Mouse (Mus musculus): ENCODE results near the gene Rara. TPM values are rescaled to one million over a fixed set of nuclear protein-coding genes. Genes with fewer than 3 reads are reported as not detected.

The Rara gene
- polyA plus RNA-seq, 1 experiment from 2014 or later: 9.7 TPM

DNA sequence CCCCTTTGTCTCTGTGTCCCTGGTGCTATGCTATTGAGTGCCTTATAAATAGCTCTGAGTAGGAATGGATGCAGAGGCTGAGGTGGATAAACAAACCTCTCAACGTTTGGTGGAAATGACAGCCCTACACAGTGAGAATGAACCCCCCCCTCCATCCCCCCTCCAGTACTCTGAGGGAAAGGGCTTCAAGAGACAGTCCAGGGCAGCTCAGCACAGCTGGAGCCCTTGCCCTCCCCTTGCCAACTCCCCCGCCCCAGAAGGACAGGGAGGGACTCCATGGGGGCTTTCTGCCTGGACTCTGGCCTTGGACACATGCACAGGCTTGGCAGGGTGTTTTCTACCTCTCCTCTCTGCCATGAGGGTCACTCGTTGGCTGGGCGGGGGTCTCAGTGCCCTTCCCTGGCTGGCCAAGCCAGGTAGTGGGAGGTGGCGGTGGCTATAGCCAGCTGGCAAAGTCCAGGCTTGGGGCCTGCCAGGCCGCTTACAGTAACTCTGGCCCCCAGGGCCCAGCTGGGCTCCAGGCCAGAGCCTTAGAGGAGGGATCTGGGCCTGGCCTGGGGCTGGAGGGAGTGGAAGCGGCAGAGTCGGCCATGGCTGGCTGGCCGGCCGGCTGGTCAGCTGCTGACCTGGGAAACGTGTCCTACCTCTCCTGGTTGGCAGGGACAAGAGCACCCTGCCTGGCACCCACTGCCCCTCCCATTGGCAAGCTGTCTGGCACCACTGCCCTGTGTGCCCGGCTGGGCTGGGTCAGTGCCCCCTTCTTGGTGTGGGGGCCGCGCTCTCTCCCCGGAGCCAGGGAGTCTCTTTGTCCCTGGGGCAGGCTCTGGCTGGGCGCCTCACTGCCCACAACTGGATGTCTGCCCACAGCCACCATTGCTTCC, 23.6 kb downstream of the Rara start:
- H3K27ac ChIP-seq: peak overlapping the region; percentile 63
- peaks cover 41% of the 10 kb centered on the region for H3K4me1 ChIP-seq
- H3K27me3 ChIP-seq (replicated peaks): no peaks in the 10 kb centered on the region
- ATAC-seq (replicated peaks): peak; percentile 49
- WGBS: 51% methylated on average over 16 of the region's 16 CpGs
- H3K9me3 ChIP-seq: no peaks in the 10 kb centered on the region
- no peak overlapping the region for H3K9ac ChIP-seq
- no peaks in the 10 kb centered on the region for H3K36me3 ChIP-seq (replicated peaks)
- H3K4me3 ChIP-seq: no peak overlapping the region
- H3K4me2 ChIP-seq: peak overlapping the region; percentile 10; the same call in 1 of the 2 replicates

DNA sequence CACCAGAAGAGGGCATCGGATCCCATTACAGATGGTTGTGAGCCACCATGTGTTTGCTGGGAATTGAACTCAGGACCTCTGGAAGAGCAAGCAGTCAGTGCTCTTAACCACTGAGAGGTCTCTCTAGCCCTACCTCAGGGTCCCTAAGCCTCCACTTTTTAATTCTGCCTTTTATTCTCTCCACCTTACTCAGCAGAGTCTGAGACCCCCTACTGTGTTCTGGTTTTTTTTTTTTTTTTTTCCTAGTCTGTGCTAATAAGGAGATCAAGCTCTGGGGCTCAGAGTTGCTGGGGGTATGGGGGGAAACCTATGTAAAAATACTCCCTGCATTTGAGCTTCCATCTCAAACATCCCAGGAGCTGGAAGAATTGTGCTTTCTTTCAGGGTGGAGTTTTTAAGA, 24.5 kb downstream of the Rara start:
- H3K27ac ChIP-seq: no peak overlapping the region
- WGBS: 83% methylated on average over 1 of the region's 1 CpGs
- H3K9ac ChIP-seq: no peak overlapping the region
- no peak overlapping the region for H3K4me3 ChIP-seq
- no peaks in the 10 kb centered on the region for H3K9me3 ChIP-seq
- peaks cover 41% of the 10 kb centered on the region for H3K4me1 ChIP-seq
- no peaks in the 10 kb centered on the region for H3K27me3 ChIP-seq (replicated peaks)
- ATAC-seq (replicated peaks): no peak
- H3K4me2 ChIP-seq: no peak overlapping the region
- H3K36me3 ChIP-seq (replicated peaks): no peaks in the 10 kb centered on the region

DNA sequence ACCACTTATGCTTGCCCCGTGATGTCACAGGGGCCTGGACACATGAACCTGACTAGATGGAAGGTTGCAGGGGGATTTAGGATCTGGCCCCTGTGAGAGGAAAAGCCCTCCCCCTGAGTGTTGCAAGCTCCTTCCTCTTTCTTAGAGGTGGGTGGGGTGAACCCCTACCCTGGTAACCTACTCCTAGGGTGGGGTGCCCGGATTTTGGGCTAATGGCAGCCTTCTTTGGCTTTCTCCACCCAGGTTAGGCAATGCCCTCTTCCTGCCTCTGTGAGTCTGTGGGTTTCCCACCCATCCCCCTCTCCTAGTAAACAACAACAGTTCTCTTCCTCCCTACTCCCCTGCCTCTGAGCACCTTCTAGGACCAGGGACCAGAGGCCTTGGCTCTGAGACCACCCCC, 25.1 kb downstream of the Rara start:
- no peaks in the 10 kb centered on the region for H3K36me3 ChIP-seq (replicated peaks)
- no peaks in the 10 kb centered on the region for H3K9me3 ChIP-seq
- 64% methylated on average over 2 of the region's 2 CpGs for WGBS
- no peak overlapping the region for H3K4me2 ChIP-seq
- no peak overlapping the region for H3K9ac ChIP-seq
- no peak overlapping the region for H3K27ac ChIP-seq
- H3K4me1 ChIP-seq: peaks cover 41% of the 10 kb centered on the region
- H3K4me3 ChIP-seq: no peak overlapping the region
- H3K27me3 ChIP-seq (replicated peaks): no peaks in the 10 kb centered on the region
- no peak for ATAC-seq (replicated peaks)

DNA sequence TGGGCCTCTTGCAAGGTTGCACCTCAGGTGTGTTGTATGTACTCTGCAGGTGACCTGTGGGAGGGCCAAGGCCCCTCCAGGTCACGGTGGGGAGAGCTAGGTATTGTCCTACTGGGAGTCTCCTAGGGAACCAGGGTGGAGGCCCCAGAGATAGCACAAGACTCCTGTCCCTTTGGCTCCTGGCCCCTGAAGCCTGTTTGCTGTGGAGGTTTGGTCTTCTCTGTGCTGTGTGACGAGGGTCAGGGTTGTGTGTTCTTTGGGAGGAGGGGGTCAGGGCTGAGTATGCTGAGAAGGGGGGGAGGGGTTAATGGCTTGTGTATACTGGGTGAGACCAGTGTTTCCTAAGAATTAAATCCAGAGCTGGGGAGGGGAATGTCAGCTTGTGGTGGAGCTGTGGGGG, 25.7 kb downstream of the Rara start:
- 24% methylated on average over 2 of the region's 2 CpGs for WGBS
- H3K9me3 ChIP-seq: no peaks in the 10 kb centered on the region
- H3K27me3 ChIP-seq (replicated peaks): no peaks in the 10 kb centered on the region

DNA sequence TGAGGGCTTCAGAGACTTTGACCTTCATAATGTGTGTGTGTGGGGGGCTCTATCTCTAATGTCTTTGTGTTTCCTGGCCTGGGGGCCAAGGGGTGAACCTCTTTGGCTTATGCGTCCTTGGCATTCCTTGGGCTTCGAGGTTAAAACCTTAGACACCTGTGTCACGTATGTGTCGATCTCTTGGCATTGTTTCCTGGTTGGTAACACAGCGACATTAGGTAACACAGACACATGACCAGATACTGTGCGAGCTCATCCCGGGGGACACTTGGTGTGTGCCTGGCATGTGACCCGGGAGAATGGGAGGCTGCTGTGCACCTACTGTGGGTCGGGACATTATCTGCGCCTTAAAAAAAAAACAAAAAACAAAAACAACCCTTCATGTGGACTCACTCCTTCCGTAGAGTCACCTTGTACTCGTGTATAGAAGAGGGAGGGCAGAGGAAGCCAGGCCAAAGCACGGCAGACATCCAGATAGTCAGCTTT, 26.3 kb downstream of the Rara start:
- 30% methylated on average over 13 of the region's 13 CpGs for WGBS
- no peak for ATAC-seq (replicated peaks)
- H3K4me3 ChIP-seq: no peak overlapping the region
- H3K9ac ChIP-seq: no peak overlapping the region
- no peaks in the 10 kb centered on the region for H3K36me3 ChIP-seq (replicated peaks)
- H3K27me3 ChIP-seq (replicated peaks): no peaks in the 10 kb centered on the region
- H3K9me3 ChIP-seq: no peaks in the 10 kb centered on the region
- H3K27ac ChIP-seq: peak overlapping the region; percentile 61; the same call in 1 of the 2 replicates
- peaks cover 41% of the 10 kb centered on the region for H3K4me1 ChIP-seq
- H3K4me2 ChIP-seq: peak overlapping the region; percentile 24

More for the DNA sequence above, 25.7 kb downstream of the Rara start:
- ATAC-seq (replicated peaks): no peak
- H3K9ac ChIP-seq: no peak overlapping the region
- peaks cover 41% of the 10 kb centered on the region for H3K4me1 ChIP-seq
- no peak overlapping the region for H3K27ac ChIP-seq
- no peaks in the 10 kb centered on the region for H3K36me3 ChIP-seq (replicated peaks)
- no peak overlapping the region for H3K4me3 ChIP-seq
- no peak overlapping the region for H3K4me2 ChIP-seq

DNA sequence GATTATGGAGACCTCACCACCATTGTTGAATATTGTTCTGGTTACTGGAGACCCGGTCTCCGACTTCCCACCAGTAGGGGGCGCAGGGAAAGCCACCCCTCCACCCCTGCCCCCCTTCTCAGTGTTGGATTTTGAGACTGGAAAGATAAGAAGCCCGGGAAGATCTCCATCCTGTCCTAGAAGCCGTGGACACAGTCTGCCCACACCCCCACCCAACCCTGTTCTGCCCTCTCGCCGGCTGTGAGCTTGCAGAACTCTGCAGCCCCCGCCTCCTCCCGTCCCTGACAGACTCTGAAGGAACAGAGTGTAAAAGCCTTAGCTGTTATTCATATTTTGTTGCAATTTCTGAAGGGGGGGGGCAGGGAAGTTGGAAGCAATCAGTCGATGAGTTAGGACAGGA, 26.8 kb downstream of the Rara start:
- H3K27me3 ChIP-seq (replicated peaks): no peaks in the 10 kb centered on the region
- H3K9ac ChIP-seq: no peak overlapping the region
- H3K4me1 ChIP-seq: peaks cover 46% of the 10 kb centered on the region
- H3K27ac ChIP-seq: peak overlapping the region; percentile 61
- H3K9me3 ChIP-seq: no peaks in the 10 kb centered on the region
- peak overlapping the region; percentile 24 for H3K4me2 ChIP-seq
- 6% methylated on average over 10 of the region's 10 CpGs for WGBS
- no peaks in the 10 kb centered on the region for H3K36me3 ChIP-seq (replicated peaks)
- 0 out of 2 replicates have a peak, but pooled peaks have one; percentile 9 for ATAC-seq (replicated peaks)
- H3K4me3 ChIP-seq: no peak overlapping the region

DNA sequence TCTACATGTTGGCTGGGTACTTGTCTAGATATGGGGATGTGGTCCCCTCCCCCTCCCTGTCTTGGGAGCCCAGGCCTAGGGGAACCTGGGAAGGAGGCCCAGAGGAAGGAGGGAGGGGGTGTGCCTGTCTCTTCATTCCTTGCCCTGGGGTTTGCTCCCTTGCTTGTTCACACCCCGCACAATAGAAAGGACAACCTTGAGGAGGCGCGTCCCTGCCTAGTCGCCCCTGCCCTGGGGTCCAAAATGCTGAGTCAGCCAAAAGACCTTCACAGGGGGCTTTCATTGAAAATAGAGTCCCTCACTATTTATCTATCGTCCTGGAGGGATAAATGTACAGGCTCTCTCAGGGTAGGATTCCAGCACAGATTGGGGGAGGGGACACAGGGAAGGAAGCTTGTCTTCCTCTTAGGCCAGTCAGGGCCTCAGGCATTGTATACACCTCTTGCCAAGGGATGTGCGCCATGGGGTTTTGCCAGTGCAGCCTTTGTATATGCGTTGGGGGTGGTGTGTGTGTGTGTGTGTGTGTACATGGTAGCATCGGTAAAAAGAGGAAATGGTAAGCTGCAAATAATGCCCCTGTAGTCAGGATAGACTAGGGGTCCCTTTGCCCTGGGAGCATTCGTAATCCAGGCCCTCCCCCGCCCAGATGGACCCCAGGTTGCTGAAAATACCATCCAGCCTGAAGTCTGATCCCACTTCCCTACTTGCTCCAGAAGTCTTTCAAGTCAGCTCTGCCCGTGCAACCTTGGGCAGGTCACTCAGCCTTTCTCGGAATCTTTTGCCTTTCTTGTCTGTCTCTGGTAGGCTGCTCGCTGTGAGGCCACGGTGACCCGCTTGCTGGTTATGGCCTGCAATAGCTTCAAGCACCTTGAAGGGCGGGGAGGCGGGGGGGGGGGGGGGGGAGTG, 27.4 kb downstream of the Rara start:
- no peak overlapping the region for H3K9ac ChIP-seq
- H3K4me2 ChIP-seq: peak overlapping the region; percentile 24; the same call in 1 of the 2 replicates
- no peaks in the 10 kb centered on the region for H3K9me3 ChIP-seq
- H3K27ac ChIP-seq: peak overlapping the region; percentile 61
- ATAC-seq (replicated peaks): no peak; the same call in 1 of the 2 replicates
- H3K36me3 ChIP-seq (replicated peaks): no peaks in the 10 kb centered on the region
- H3K4me3 ChIP-seq: no peak overlapping the region
- WGBS: 14% methylated on average over 17 of the region's 17 CpGs
- no peaks in the 10 kb centered on the region for H3K27me3 ChIP-seq (replicated peaks)
- H3K4me1 ChIP-seq: peaks cover 53% of the 10 kb centered on the region

DNA sequence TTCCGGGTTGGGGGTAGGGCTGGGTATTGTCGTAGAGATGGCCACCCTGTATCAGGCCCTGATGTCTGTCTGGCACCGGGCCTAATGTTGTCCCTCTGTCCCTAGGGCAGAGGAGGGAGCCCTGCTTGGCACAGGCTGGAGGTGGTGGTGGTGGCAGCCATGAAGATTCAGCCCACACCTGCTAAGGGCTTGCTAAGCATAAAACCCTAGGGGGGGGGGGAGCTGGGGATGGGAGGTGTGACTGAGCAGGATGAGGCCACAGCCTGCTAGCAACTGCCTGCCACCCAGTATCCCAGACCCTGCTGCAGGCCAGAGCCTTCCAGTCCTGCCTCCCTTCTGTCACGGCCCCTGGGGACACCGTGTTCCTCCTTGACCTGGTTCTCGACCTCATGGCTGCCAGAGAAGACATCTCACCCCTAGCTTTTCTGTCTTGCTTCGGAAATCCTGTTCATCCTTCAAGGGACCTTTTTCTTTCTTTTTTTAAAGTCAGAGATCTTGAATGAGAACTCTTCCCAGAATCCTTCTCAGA, 28.2 kb downstream of the Rara start:
- H3K27ac ChIP-seq: no peak overlapping the region
- H3K4me2 ChIP-seq: no peak overlapping the region
- H3K36me3 ChIP-seq (replicated peaks): no peaks in the 10 kb centered on the region
- peaks cover 55% of the 10 kb centered on the region for H3K4me1 ChIP-seq
- no peak overlapping the region for H3K4me3 ChIP-seq
- 44% methylated on average over 6 of the region's 7 CpGs for WGBS
- no peak overlapping the region for H3K9ac ChIP-seq
- H3K9me3 ChIP-seq: no peaks in the 10 kb centered on the region
- no peak for ATAC-seq (replicated peaks)
- H3K27me3 ChIP-seq (replicated peaks): no peaks in the 10 kb centered on the region

DNA sequence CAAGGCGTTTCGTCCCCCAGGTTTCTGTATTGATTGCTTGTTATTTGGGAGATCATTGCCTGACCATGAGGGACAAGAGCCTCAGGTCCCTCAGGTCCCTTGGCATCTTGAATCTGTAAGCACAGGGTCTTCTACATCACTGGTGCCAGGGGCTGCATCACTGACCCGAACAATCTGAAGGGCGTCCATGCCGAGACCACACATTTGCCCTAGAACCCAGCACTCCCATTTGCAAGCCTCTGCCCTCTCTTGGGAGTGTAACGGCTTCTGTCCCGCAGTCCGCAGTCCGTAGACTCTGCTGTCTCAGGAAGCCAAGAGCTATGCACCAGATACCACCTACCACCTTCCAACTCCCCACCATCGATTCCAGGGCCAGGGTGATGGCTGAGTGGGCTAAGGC, 28.7 kb downstream of the Rara start:
- peaks cover 55% of the 10 kb centered on the region for H3K4me1 ChIP-seq
- no peak for ATAC-seq (replicated peaks)

DNA sequence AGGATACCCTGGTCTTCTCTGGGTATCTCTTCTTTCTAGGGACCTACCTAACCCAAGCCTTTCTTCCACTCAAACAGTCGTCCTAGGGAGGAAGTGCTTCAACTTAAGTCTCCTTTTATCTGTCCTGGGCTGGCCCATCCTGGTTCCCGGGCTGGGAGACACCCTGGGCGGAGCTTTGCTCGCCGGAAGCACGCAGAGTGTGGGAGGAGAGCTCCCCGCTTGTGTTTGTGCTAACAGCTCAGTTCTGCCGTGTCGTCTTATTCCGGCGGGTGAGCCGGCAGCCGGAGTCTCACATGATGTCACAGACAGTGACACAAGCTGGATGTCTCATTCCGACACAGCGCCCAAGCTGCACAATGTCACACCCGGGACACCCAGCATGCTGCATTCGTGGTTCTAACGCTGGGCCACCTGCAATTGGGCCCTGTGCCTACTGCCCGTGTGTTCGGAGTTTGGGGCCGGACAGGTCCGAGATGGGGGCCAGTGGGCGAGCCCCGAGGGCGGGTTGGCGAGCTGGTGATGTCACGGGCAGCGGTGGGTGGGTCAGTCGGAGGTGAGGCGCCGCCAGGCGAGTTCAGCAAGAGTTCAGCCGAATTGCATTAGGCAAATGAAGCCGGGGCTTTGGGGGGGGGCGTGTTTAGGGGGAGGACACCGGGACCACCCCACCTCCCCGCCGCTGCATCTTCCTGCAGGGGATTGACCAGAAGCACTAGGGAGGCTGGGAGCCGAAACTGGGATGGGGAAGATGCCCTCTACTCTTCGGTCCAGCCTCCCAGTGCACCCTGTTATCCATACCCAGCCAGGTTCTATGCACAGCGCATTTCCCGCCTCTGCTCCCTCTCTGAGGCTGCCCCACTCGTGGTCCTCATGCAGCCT, 32.1 kb downstream of the Rara start:
- ATAC-seq (replicated peaks): peak; percentile 7; the same call in 1 of the 2 replicates
- WGBS: under 1% methylated on average over 43 of the region's 43 CpGs
- Histone ChIP-seq H3K27ac (peak overlapping the region; percentile 46; the same call in 1 of the 2 replicates), H3K9ac (peak overlapping the region; percentile 49), H3K36me3 (replicated peaks) (no peaks in the 10 kb centered on the region), H3K4me2 (peak overlapping the region; percentile 91), H3K27me3 (replicated peaks) (peaks cover 15% of the 10 kb centered on the region), H3K4me1 (peaks cover 70% of the 10 kb centered on the region), H3K9me3 (no peaks in the 10 kb centered on the region), H3K4me3 (peak overlapping the region; percentile 52)

More for the DNA sequence above, 28.7 kb downstream of the Rara start:
- no peak overlapping the region for H3K9ac ChIP-seq
- H3K36me3 ChIP-seq (replicated peaks): no peaks in the 10 kb centered on the region
- no peaks in the 10 kb centered on the region; the same call in 1 of the 2 replicates for H3K27me3 ChIP-seq (replicated peaks)
- H3K4me3 ChIP-seq: no peak overlapping the region
- no peak overlapping the region for H3K4me2 ChIP-seq
- H3K27ac ChIP-seq: no peak overlapping the region
- WGBS: 86% methylated on average over 10 of the region's 10 CpGs
- H3K9me3 ChIP-seq: no peaks in the 10 kb centered on the region

DNA sequence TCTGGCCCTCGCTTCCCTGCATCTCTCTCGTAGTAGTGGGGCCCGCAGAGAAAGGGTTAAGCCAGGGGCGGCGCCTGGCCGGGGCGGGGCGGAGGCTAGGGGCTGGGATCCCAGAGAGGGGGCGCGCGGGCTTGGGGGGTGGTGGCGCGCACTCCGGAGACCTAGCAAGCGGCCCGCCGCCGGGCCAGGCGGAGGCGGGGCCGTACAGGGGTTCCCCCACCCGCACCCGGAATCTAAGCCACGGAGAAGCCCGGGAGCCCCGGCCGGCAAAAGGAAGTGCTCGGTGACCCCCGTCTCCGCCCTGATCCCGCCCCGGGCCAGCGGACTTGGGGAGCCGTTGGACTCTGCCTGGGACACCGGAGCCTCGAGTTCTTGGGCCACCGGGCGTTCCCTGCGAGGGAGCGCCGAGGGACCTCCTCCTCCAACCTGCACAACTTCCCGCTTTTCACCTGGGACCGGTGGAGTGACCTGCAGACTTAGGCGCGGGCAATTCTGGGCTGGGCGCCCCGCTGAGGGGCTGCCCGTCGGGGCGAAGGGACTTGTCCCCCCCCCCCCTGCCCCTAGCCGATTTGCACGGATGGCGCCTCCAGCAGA, 32.8 kb downstream of the Rara start:
- ATAC-seq (replicated peaks): peak; percentile 13; the same call in 1 of the 2 replicates
- Histone ChIP-seq H3K4me3 (peak overlapping the region; percentile 52), H3K9me3 (no peaks in the 10 kb centered on the region)

More for the DNA sequence above, 32.8 kb downstream of the Rara start:
- Histone ChIP-seq H3K4me1 (peaks cover 70% of the 10 kb centered on the region), H3K27ac (no peak overlapping the region), H3K9ac (peak overlapping the region; percentile 49), H3K4me2 (peak overlapping the region; percentile 91), H3K36me3 (replicated peaks) (no peaks in the 10 kb centered on the region), H3K27me3 (replicated peaks) (peaks cover 15% of the 10 kb centered on the region)
- 1% methylated on average over 53 of the region's 53 CpGs for WGBS

All from midbrain, embryonic 15.5 days (tissue).